Mouse (Mus musculus) splenic B cell, adult 2 months (primary cell): ENCODE data around the gene Rasgrp4.

Experiments
- DNase-seq: peaks from one replicate; pipeline ENCODE4 v3.0.0-alpha.2; 2011; ENCODE audit warnings: low read depth, low spot score
- H3K27me3 ChIP-seq: 2 replicates; pipeline ENCODE4 v1.6.1; 2012; ENCODE audit warnings: mild to moderate bottlenecking, low read length, moderate library complexity, mixed read lengths; ENCODE audit not compliant: control insufficient read depth, poor library complexity, insufficient read depth, severe bottlenecking
- H3K36me3 ChIP-seq: 2 replicates; pipeline ENCODE4 v1.6.1; 2012; ENCODE audit warnings: mild to moderate bottlenecking, low read length, moderate library complexity, mixed read lengths; ENCODE audit not compliant: control insufficient read depth, poor library complexity, insufficient read depth, severe bottlenecking

The Rasgrp4 gene

DNA sequence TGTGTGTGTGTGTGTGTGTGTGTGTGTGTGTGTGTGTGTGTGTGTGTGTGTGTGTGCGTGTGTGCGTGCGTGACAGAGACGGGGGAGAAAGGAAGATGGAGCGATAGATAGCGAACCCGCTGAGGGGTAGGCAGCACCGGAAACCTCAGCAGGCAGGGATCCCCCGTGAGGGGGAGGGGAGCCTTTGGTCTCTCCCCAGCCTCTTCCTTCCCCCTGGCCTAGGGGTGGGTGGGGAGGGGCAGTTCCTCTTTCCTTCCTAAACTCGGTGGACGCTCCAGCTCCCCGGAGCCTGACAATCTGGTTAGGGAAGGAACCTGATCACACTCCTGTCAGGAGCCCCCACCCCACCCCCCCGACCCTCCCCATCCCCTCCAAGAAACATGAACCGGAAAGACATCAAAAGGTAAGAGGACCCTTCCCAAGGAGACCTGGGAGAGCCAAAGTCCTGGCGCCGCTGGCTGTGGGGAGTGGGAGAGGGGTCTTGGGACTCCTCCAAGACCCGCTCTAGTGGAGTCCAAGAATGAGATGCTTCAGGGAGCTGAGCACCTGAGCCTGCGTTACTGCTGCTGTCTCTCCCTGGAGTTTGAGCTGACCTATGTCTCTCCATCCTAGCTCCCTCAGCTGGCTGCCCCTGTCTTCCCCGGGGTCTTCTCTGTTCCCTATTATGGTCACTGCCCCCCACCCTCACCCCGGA is at the start of gene Rasgrp4:
Gene Rasgrp4 (plus strand): TSS at position 159 of the 694 bp plus-strand sequence.
- H3K27me3 ChIP-seq = no peaks in the 10 kb centered on the region

DNA sequence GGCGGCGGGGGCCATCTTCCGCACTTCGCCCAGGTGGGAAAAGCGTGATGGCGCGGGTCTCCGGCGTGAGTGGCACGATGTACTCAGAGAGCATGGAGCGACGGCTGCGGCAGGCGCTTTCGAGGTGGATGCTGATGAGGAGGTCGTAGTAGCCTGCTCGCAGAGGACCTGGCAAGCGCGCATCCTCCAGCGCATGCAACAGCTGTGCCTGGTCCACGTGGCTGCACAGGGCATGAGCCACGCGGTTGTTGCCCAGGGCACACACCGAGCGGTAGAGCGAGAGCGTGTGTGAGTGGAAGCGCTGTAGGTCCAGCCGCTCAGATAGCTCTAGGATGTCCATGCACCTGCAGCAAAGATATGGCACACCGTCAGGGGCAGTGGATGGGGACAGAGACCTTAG is 48.7 kb upstream of the Rasgrp4 start:
- DNase-seq = no peak
- H3K36me3 ChIP-seq = no peaks in the 10 kb centered on the region
- H3K27me3 ChIP-seq = no peaks in the 10 kb centered on the region

More for the DNA sequence above, at the start of gene Rasgrp4:
- no peaks in the 10 kb centered on the region for H3K36me3 ChIP-seq
- DNase-seq = peak; percentile 78

DNA sequence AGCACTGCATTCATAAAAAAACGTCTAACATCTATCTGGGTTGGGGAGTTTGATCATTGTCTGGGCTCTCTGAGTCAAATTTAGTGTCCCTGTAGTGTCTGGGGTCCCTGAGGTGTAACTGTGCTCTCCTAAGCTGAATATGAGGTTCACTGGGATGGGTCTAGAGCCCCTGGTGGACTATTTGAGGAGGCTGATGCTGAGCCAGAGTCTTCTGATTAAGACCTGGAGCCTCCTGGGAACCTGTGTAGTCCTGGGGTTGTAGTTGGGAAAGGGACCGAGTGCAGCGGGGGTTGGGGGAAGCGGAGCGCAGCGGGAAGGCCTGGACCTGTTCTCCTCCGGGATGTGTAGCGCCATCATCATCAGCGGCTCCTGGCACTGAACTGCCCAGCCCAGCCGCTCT is 47.7 kb upstream of the Rasgrp4 start:
- DNase-seq = no peak
- H3K27me3 ChIP-seq = no peaks in the 10 kb centered on the region
- H3K36me3 ChIP-seq = no peaks in the 10 kb centered on the region

DNA sequence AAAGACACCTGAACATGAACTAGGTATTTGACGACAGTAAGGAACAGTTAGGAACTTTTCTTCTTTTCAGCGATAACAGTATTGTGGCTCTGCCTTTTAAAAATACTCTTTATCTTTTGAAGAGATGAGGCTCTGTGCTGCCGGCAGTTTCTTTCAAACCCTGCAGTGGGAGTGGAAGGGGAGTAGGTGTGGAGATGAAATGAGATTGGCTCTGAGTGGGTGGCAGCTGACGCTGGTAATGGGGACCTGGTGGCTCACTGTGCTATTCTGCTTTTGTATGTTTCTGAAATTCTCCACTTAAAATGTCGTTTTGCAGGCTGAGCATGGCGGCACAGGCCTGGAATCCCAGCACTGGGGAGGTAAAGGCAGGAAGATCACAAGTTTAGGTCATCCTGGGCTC is 45.8 kb upstream of the Rasgrp4 start:
- H3K27me3 ChIP-seq = no peaks in the 10 kb centered on the region
- DNase-seq = no peak
- H3K36me3 ChIP-seq = no peaks in the 10 kb centered on the region

DNA sequence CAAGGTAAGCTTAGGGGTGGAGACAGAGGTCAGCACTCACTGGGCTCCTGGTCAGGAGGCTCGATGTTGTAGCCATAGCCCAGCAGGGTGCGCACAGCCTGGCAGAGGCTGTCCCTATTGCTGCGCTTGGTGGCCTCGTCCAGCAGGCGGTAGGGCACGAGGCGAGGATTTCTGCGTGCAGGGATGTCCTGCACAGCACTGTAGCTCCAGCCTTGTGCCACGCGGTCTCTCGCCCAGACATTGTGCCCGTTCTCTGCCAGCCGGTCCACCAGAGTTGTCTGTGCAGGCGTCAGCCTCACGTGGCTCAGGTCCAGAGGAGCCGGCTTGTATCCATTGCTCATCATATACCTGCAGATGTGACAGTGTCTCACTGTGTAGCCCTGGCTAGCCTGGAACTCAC is 37.5 kb upstream of the Rasgrp4 start:
- H3K36me3 ChIP-seq = no peaks in the 10 kb centered on the region
- H3K27me3 ChIP-seq = no peaks in the 10 kb centered on the region
- no peak for DNase-seq

DNA sequence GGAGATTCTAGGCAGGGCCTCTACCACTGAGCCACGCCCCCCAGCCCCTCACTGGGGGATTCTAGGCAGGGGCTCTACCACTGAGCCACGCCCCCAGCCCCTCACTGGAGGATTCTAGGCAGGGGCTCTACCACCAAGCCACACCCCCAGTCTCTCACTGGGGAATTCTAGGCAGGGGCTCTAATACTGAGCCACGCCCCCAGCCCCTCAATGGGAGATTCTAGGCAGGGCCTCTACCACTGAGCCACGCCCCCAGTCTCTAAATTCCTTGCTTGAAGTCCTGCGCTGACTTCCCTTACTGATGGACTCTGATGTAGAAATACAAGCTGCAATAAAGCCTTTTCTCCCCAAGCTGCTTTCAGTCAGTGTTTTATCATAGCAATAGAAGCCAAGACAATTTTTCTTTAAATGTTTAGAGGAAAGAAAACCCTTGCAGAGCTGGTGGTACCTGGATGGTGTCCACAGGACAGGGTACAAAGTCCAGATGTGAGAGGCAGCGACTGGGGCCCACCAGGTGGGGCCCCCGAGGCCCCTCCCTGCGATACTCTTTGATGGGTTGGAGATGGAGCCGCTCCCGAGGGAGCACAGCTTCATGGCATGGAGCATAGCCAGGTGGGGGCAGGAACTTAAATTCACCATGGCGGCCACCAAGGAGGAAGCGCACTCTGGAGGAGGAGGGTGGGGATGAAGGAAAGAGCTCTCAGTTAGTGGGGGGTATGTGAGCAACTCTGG is 33.2 kb upstream of the Rasgrp4 start:
- no peaks in the 10 kb centered on the region for H3K27me3 ChIP-seq
- H3K36me3 ChIP-seq = no peaks in the 10 kb centered on the region
- DNase-seq = no peak

DNA sequence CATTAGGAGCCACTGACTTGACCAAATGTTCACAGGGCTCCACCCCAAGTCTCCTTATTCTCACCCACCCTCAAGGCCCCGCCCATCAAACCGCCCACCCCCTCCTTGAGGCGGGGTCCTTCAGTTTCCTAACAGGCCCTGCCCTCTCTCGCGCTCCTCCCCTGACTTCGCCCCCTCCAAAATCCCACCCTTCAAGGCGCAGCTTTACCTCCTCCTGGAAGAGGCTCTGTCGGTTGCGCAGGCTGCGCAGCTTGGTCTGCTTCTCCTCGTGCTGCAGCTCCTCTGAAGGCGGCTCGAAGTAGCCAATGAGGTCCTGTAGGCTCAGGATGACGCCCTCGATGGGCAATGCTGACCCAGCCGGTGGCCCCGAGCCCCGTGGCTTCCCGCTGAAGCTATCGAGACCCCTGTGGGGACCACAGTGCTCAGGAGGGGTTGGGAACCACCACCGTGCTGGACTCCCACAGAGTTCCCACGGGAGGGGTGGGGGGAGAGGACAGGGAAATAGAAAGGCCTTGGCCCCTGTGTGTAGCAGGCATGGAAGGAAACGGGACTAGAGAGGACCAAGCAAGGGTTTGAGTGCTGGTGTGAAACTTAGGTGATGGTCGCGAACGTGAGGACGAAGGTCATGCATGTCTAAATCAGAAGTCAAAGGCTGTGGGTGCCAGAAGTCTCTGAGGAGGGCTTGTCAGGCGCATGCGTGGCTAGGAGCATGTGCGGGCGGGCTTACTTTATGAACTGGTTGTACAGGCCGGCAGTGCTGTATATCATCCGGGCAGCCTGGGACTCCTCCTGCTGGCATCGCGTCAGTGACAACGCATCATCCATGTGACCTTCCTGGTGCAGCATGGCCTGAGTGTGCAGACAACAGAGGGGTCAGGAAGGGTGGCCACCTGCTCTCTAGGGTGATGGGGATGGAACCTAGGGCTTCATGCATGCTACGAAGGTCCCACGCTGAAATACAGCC is 25.4 kb upstream of the Rasgrp4 start:
- no peak for DNase-seq
- no peaks in the 10 kb centered on the region for H3K36me3 ChIP-seq
- H3K27me3 ChIP-seq = no peaks in the 10 kb centered on the region

DNA sequence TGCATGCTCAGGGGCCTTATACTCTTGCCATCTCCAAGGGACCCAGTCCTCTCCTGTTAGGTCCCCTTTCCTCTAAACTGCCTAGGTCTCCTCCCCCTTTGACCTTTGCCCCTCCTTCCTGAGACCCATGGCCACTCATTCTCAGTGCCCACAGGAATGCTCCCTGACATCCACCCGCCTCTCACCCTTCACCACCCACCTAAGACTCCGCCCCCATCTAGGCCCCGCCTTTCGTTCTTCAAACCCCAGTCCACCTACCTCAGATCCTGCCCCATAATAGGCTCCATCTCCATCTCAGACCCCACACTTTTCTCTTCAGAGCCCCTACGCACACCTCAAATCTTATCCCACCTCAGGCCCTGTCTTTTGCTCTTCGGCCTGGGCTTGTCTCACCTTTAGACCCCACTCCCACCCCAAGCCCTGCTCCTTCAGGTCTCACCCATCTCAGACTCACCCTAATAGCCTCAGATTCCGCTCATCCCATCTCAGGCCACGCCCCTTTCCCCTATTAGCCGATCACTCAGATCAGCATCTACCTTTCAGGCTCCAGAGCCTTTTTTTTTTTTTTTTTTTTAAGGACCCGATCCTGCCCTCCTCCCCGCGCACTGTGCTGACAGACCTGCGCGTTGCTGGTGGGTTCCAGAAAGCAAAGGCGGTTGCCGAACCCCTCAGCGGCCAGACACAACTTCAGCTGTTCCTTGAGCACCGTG is 16.4 kb upstream of the Rasgrp4 start:
- no peaks in the 10 kb centered on the region for H3K36me3 ChIP-seq
- no peaks in the 10 kb centered on the region for H3K27me3 ChIP-seq
- no peak for DNase-seq

DNA sequence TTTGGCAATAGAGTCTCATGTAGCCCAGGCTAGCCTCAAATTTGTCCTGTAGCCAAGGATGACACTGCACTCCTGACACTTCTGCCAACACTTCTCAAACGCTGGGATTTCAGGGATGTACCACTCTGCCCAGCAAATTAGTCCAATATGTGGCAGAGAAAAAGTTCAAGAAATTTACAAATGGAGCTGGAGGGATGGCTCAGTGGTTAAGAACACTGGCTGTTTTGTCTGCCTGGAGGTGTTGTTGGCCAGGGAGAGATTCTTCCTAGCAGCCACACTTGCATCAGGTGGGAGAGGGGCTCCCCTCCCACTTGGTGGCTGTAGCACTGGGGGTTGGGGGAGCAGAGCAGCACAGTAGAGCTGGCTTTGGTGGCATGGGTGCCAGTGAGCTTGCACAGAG is 15.1 kb upstream of the Rasgrp4 start:
- H3K27me3 ChIP-seq = no peaks in the 10 kb centered on the region
- H3K36me3 ChIP-seq = no peaks in the 10 kb centered on the region
- no peak for DNase-seq

DNA sequence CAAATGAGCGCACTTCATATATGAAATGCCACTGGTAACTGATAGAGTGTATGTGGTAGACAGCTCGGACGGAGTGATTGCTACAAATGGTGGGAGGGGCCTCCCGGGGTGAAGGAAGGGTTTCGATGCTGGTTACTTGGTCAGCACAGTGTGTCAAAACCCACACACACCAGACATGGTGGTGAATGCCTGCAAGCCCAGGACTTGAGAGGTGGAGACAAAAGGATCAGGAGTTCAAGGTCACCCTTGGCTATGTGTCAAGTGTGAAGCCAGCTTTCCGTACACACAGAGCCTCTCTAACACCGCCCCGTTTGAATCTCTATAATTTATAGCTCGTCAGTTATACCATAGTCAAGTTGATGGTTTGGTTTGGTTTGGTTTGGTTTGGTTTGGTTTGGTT is 11.8 kb upstream of the Rasgrp4 start:
- no peaks in the 10 kb centered on the region for H3K36me3 ChIP-seq
- no peaks in the 10 kb centered on the region for H3K27me3 ChIP-seq
- no peak for DNase-seq

DNA sequence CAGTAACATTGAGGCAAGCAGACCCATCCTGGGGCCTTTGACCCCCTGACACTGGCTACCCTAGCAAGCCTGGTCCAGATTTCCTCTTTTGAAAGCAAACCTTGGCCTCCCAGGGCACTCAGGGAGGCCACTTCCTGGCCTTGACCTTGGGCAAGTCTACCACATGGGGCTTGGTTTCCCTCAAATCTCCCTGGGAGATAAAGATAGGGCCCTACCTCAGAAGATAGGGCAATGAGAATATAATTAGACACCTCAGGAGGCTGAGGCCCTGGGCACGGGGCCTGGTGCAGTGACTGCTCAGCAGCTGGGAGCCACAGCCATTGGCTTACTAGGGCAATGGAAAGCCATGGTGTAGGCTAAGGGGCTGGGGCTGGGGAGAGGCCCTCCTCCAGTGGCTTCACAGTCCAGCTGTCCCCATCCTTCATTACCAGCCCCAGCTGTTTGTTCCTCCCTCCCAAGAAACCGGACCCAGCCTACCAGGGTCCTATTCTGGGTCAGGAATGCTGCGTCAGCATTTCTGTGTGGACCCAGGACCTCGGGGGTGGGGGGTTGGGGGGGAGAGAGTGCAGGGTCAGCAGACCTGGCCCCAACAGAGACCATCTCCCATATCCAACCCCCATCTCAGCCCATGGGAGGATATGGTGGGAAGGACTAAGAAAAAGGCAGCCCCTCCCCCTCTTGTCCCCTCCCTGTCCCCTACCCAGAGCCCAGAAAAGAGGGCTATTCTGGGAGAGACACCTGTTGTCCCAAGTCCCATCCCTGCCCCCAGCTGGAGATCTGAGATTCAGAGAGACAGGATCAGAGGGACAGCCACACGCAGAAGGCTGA is 10.9 kb upstream of the Rasgrp4 start:
- H3K27me3 ChIP-seq = no peaks in the 10 kb centered on the region
- H3K36me3 ChIP-seq = no peaks in the 10 kb centered on the region
- DNase-seq = no peak

DNA sequence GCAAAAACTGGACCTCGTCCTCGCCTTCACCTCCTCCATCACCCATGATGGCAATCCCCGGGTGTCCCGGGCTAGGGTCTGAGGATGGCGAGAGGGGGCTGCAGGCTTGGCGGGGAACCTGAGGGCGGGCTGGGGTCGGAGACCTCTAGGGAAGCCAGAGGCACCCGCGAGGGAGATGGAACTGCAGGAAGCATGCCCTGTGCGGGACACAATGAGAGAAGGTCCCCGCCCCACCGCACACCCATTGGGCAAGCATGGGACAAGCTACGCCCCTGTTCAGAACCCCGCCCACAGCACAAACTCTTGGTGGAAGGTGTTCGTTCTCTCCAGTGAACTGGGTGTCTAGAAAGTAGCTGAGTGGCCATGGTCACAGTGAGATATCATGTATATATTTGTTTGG is 9.7 kb upstream of the Rasgrp4 start, which contains the start of gene Ryr1:
Gene Ryr1 (minus strand): TSS at position 210 of the 400 bp plus-strand sequence.
- Histone ChIP-seq H3K36me3 (no peaks in the 10 kb centered on the region), H3K27me3 (no peaks in the 10 kb centered on the region)
- DNase-seq = peak; percentile 47

DNA sequence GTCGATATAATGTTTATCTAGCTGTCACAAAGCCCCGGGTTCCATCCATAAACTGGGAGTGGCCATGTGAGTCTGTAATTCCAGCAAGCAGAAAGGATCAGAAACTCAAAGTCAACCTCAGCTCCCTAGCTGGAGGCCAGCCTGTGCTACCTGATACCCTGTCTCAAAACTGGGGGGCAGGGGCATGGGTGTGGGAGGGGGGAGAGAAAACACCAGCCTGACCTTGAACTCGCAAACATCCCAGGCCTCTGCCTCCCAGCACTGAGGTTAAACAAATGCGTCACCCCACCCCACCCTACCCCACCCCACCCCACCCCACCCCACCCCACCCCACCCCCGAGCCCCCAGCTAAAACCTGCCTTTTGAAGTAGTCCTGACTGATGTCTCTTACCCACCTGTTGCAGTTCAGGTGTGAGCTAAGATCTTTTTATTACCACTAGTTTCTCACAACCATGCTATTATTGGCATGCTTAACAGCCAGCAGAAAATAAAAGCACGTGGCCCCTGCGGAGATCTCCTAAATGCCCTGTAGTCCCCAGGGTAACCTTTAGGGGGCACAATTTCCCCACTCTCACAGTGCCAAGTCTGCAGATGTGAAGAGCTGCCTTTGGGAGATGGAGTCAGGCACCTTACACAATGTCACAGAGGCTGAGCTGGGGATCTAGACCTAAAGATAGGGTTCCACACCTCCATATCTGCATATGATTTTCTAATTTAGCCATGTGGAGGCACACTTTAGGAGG is 8.3 kb upstream of the Rasgrp4 start:
- H3K27me3 ChIP-seq = no peaks in the 10 kb centered on the region
- DNase-seq = peak; percentile 87
- no peaks in the 10 kb centered on the region for H3K36me3 ChIP-seq
